8 mouse cellular contexts compared by ENCODE assay signal in genomic region chr19:30539365-30539941, GRCm38 (mm10). TPM values are rescaled to one million over a fixed set of nuclear protein-coding genes. Genes with fewer than 3 reads are reported as not detected.
A peak's percentile ranks its signal among the peaks of the same experiment; 100 is the strongest.
DNase-seq lines count a peak whose midpoint lies in the region; ATAC-seq lines count a peak whose summit lies in the region.
"Not testable (repeated sequence)": the region's sequence is repeated elsewhere in the genome, so short reads cannot be mapped to it uniquely, and the experiment has no call there.
"Had no signal": no experiment of that assay in that cellular context is flagged by ENCODE, and none has a peak within 500 bp of the region (broad histone marks: within the 10 kb centered on the region; RNA-seq: fewer than 3 reads in every experiment).

No protein-coding gene starts in this region.

- peaks cover 15% of the 10 kb centered on the region; the same call in 1 of the 2 replicates for H3K27me3 ChIP-seq in forebrain, embryonic 14.5 days (replicated peaks; ENCODE audit: control insufficient read depth, insufficient read depth, low read length)
- H3K27me3 ChIP-seq in hindbrain, embryonic 10.5 days (ENCODE audit: insufficient read depth, poor library complexity, severe bottlenecking), result peaks cover 46% of the 10 kb centered on the region
- H3K27me3 ChIP-seq in kidney, embryonic 14.5 days (ENCODE audit: control insufficient read depth, insufficient read depth, low read length), result not testable (repeated sequence)
- H3K27me3 ChIP-seq in liver, embryonic 11.5 days (replicated peaks; ENCODE audit: control insufficient read depth, insufficient read depth, low read length), result peaks cover 16% of the 10 kb centered on the region
- peaks cover 33% of the 10 kb centered on the region for H3K27me3 ChIP-seq in midbrain, embryonic 12.5 days

- not testable (repeated sequence) for H3K27ac ChIP-seq in forebrain, embryonic 14.5 days (ENCODE audit: low read depth, low read length); kidney, embryonic 14.5 days (ENCODE audit: low read depth, low read length); liver, embryonic 11.5 days (ENCODE audit: low read depth, low read length); midbrain, embryonic 12.5 days (replicated peaks)
- H3K27ac ChIP-seq in hindbrain, embryonic 10.5 days, result peak overlapping the region; percentile 80

- H3K4me2 ChIP-seq in forebrain, embryonic 14.5 days (ENCODE audit: low read length), result peak overlapping the region; percentile 59
- H3K4me2 ChIP-seq in kidney, embryonic 14.5 days (replicated peaks; ENCODE audit: low read depth, low read length), result peak overlapping the region; percentile 55
- peak overlapping the region; percentile 60 for H3K4me2 ChIP-seq in liver, embryonic 11.5 days
- peak overlapping the region; percentile 58 for H3K4me2 ChIP-seq in midbrain, embryonic 12.5 days (replicated peaks)

- not testable (repeated sequence) for H3K36me3 ChIP-seq in forebrain, embryonic 14.5 days (ENCODE audit: control insufficient read depth, insufficient read depth, low read length); hindbrain, embryonic 10.5 days; kidney, embryonic 14.5 days (ENCODE audit: control insufficient read depth, insufficient read depth, low read length); liver, embryonic 11.5 days (ENCODE audit: control insufficient read depth, insufficient read depth, low read length); midbrain, embryonic 12.5 days

- not testable (repeated sequence) for H3K4me1 ChIP-seq in forebrain, embryonic 14.5 days (ENCODE audit: control insufficient read depth, insufficient read depth, low read length); hindbrain, embryonic 10.5 days (replicated peaks); kidney, embryonic 14.5 days (ENCODE audit: control insufficient read depth, insufficient read depth, low read length); liver, embryonic 11.5 days (replicated peaks; ENCODE audit: control insufficient read depth, insufficient read depth, low read length); midbrain, embryonic 12.5 days

- peak overlapping the region; percentile 35 for H3K4me3 ChIP-seq in forebrain, embryonic 14.5 days (ENCODE audit: low read depth, low read length)
- peak overlapping the region; percentile 51 for H3K4me3 ChIP-seq in hindbrain, embryonic 10.5 days
- H3K4me3 ChIP-seq in kidney, embryonic 14.5 days (ENCODE audit: low read length), result peak overlapping the region; percentile 40
- H3K4me3 ChIP-seq in liver, embryonic 11.5 days (ENCODE audit: low read depth, low read length), result peak overlapping the region; percentile 33
- H3K4me3 ChIP-seq in midbrain, embryonic 12.5 days, result peak overlapping the region; percentile 45

- peak overlapping the region; percentile 57 for H3K9ac ChIP-seq in forebrain, embryonic 14.5 days (ENCODE audit: low read length)
- H3K9ac ChIP-seq in kidney, embryonic 14.5 days (ENCODE audit: low read depth, low read length), result peak overlapping the region; percentile 37; the same call in 1 of the 2 replicates
- not testable (repeated sequence) for H3K9ac ChIP-seq in liver, embryonic 11.5 days (ENCODE audit: low read depth, low read length)
- H3K9ac ChIP-seq in midbrain, embryonic 12.5 days (replicated peaks), result peak overlapping the region; percentile 50; the same call in 1 of the 2 replicates

- WGBS in forebrain, embryonic 14.5 days, result 2% methylated on average over 42 of the region's 44 CpGs
- WGBS in hindbrain, embryonic 10.5 days, result 2% methylated on average over 44 of the region's 44 CpGs
- WGBS in kidney, embryonic 14.5 days, result 2% methylated on average over 44 of the region's 44 CpGs
- 2% methylated on average over 44 of the region's 44 CpGs for WGBS in liver, embryonic 11.5 days
- 3% methylated on average over 43 of the region's 44 CpGs for WGBS in midbrain, embryonic 12.5 days

- ATAC-seq in forebrain, embryonic 14.5 days; kidney, embryonic 14.5 days (ENCODE audit: low FRiP score, low TSS enrichment); liver, embryonic 11.5 days (replicated peaks; ENCODE audit: low FRiP score): not testable (repeated sequence)
- peak; percentile 74; the same call in 1 of the 2 replicates for ATAC-seq in midbrain, embryonic 12.5 days (ENCODE audit: low FRiP score, low read depth)

- DNase-seq in embryo, embryonic 11 days, result peak; percentile 58
- not testable (repeated sequence) for DNase-seq in forebrain, embryonic 14.5 days (ENCODE audit: low spot score); liver, embryonic 11.5 days (ENCODE audit: low spot score)
- peak; percentile 58 for DNase-seq in hindbrain, embryonic 10.5 days (ENCODE audit: low spot score)
- DNase-seq in retina, postnatal 1 day, result peak; percentile 54

- H3K9me3 ChIP-seq in forebrain, embryonic 14.5 days (replicated peaks; ENCODE audit: control insufficient read depth, low read length); hindbrain, embryonic 10.5 days; kidney, embryonic 14.5 days (ENCODE audit: control insufficient read depth, low read length); liver, embryonic 11.5 days (ENCODE audit: control insufficient read depth, low read length); midbrain, embryonic 12.5 days: not testable (repeated sequence)

RNA-seq across cellular contexts. Expression of gene Dkk1, which starts 10.0 kb away (rescaled TPM):
- polyA plus RNA-seq in forebrain, embryonic 14.5 days (2014; fragmentation: Nextera tagmentation; extraction: Ambion mirVana), result 0.43 and 0.46 TPM in 2 replicates
- 5.9 and 7.1 TPM in 2 replicates for polyA plus RNA-seq in hindbrain, embryonic 10.5 days (2016; fragmentation: Nextera tagmentation; extraction: Ambion mirVana)
- polyA plus RNA-seq in kidney, embryonic 14.5 days (2014; fragmentation: Nextera tagmentation; extraction: Ambion mirVana), result 31.2 and 37.8 TPM in 2 replicates
- 9.9 and 10.2 TPM in 2 replicates for polyA plus RNA-seq in liver, embryonic 11.5 days (2014; fragmentation: Nextera tagmentation; extraction: Ambion mirVana)
- 5.2 and 5.5 TPM in 2 replicates for polyA plus RNA-seq in midbrain, embryonic 12.5 days (2016; fragmentation: Nextera tagmentation; extraction: Ambion mirVana)
- polyA plus RNA-seq: urinary bladder, adult 2 months had no signal
